Mouse (Mus musculus): ENCODE measurements around the gene Cacna1e.

DNA sequence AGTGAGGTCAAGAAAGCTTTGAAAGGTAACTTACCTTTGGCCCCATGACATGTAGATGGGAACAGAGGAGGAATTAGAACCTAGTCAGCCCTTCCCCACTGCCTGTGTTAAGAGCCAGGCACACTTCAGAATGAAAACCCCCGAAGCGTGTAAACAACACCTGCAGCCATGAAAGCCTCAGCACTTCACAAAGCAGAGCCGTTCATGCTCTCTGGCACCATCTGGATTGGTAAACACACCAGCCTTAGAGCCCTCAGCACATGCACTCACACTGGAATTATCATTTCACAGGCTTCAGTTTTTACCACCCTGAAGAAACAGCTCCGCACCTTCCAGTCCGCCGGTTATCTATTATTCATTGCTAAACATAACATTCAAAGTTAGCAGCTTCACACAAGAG lies 67.5 kb downstream of the Cacna1e start:
- TF ChIP-seq POU5F1 (IDR thresholded peaks at IDR 0.05; ENCODE audit: borderline replicate concordance, low read length) (no peak), CTCF (conservative IDR thresholded peaks at IDR 0.05; ENCODE audit: low read length) (no peak)
